In genomic region chr10:84384761-84385160, GRCm38 (mm10) we compare ENCODE assay signal across 25 mouse cellular contexts. TPM values are rescaled to one million over a fixed set of nuclear protein-coding genes. Genes with fewer than 3 reads are reported as not detected.
A peak's percentile ranks its signal among the peaks of the same experiment; 100 is the strongest.
DNase-seq lines count a peak whose midpoint lies in the region; ATAC-seq and TF ChIP-seq lines count a peak whose summit lies in the region.
"Had no signal": no experiment of that assay in that cellular context is flagged by ENCODE, and none has a peak within 500 bp of the region (broad histone marks: within the 10 kb centered on the region; RNA-seq: fewer than 3 reads in every experiment).

No protein-coding gene starts in this region.

- intact Hi-C loops in heart, postnatal 36 days (cut with DNase I): no loop called here

- no peak for TF ChIP-seq CTCF in forebrain, postnatal 0 days (IDR thresholded peaks at IDR 0.05; ENCODE audit: low read depth)

- DNase-seq in adrenal gland, postnatal 10 days: peak; percentile 0
- DNase-seq in adrenal gland, postnatal 14 days: no peak
- DNase-seq in forebrain, postnatal 0 days: no peak
- no peak for DNase-seq in heart, postnatal 36 days
- DNase-seq in midbrain, embryonic 10.5 days (ENCODE audit: low spot score): no peak
- DNase-seq: adrenal gland, adult 8-10 months; cerebellum, adult 9-10 months; gastrocnemius, postnatal 25 days; kidney, adult 8-10 months; kidney, postnatal 10 days; liver, postnatal 0 days; right cerebral cortex, adult 18-20 months; spleen, adult 18-20 months; thymus, postnatal 14 days had no signal

- no peak overlapping the region for H3K9ac ChIP-seq in forebrain, embryonic 12.5 days
- H3K9ac ChIP-seq in forebrain, postnatal 0 days: no peak overlapping the region
- H3K9ac ChIP-seq in heart, embryonic 15.5 days: no peak overlapping the region
- H3K9ac ChIP-seq in midbrain, embryonic 13.5 days (replicated peaks): no peak overlapping the region
- H3K9ac ChIP-seq: hindbrain, embryonic 15.5 days; intestine, embryonic 15.5 days; limb, embryonic 12.5 days; liver, postnatal 0 days had no signal

- H3K4me2 ChIP-seq in forebrain, embryonic 12.5 days: no peak overlapping the region
- H3K4me2 ChIP-seq in forebrain, postnatal 0 days (ENCODE audit: low read depth): no peak overlapping the region
- H3K4me2 ChIP-seq in heart, embryonic 15.5 days: no peak overlapping the region
- H3K4me2 ChIP-seq in midbrain, embryonic 13.5 days (replicated peaks): no peak overlapping the region
- H3K4me2 ChIP-seq: hindbrain, embryonic 15.5 days; intestine, embryonic 15.5 days; limb, embryonic 12.5 days; liver, embryonic 11.5 days had no signal

- no peak overlapping the region for H3K4me3 ChIP-seq in forebrain, embryonic 12.5 days (replicated peaks)
- no peak overlapping the region for H3K4me3 ChIP-seq in forebrain, postnatal 0 days (ENCODE audit: low read depth, low read length)
- H3K4me3 ChIP-seq in heart, embryonic 15.5 days: no peak overlapping the region
- no peak overlapping the region for H3K4me3 ChIP-seq in midbrain, embryonic 10.5 days
- H3K4me3 ChIP-seq in midbrain, embryonic 13.5 days (replicated peaks): no peak overlapping the region
- H3K4me3 ChIP-seq: erythroblast, embryonic 14.5 days; hindbrain, embryonic 15.5 days; intestine, embryonic 15.5 days; limb, embryonic 12.5 days had no signal

- no peaks in the 10 kb centered on the region for H3K36me3 ChIP-seq in forebrain, embryonic 12.5 days (replicated peaks)
- H3K36me3 ChIP-seq in forebrain, postnatal 0 days (ENCODE audit: insufficient read depth): peaks cover 7% of the 10 kb centered on the region; the same call in 1 of the 2 replicates
- no peaks in the 10 kb centered on the region for H3K36me3 ChIP-seq in heart, embryonic 15.5 days
- peaks cover 61% of the 10 kb centered on the region for H3K36me3 ChIP-seq in midbrain, embryonic 10.5 days
- H3K36me3 ChIP-seq in midbrain, embryonic 13.5 days: no peaks in the 10 kb centered on the region
- H3K36me3 ChIP-seq: hindbrain, embryonic 15.5 days; intestine, embryonic 15.5 days had no signal

- 0 out of 2 replicates have a peak overlapping the region, but pooled peaks have one; percentile 19 for H3K27ac ChIP-seq in forebrain, embryonic 12.5 days
- no peak overlapping the region for H3K27ac ChIP-seq in forebrain, postnatal 0 days (ENCODE audit: low read depth, low read length)
- H3K27ac ChIP-seq in heart, embryonic 15.5 days: peak overlapping the region; percentile 86; the same call in 1 of the 2 replicates
- H3K27ac ChIP-seq in midbrain, embryonic 10.5 days (replicated peaks): peak overlapping the region; percentile 81; the same call in 1 of the 2 replicates
- no peak overlapping the region for H3K27ac ChIP-seq in midbrain, embryonic 13.5 days
- H3K27ac ChIP-seq: hindbrain, embryonic 15.5 days; intestine, embryonic 15.5 days; limb, embryonic 12.5 days; macrophage had no signal

- WGBS in forebrain, embryonic 12.5 days: 79% methylated on average over 9 of the region's 9 CpGs
- WGBS in forebrain, postnatal 0 days: 84% methylated on average over 9 of the region's 9 CpGs
- WGBS in heart, embryonic 15.5 days: 72% methylated on average over 9 of the region's 9 CpGs
- WGBS in midbrain, embryonic 10.5 days: 92% methylated on average over 9 of the region's 9 CpGs
- 81% methylated on average over 9 of the region's 9 CpGs for WGBS in midbrain, embryonic 13.5 days

- no peaks in the 10 kb centered on the region for H3K27me3 ChIP-seq in forebrain, embryonic 12.5 days
- H3K27me3 ChIP-seq in forebrain, postnatal 0 days (ENCODE audit: insufficient read depth, low read length): no peaks in the 10 kb centered on the region
- no peaks in the 10 kb centered on the region for H3K27me3 ChIP-seq in heart, embryonic 15.5 days
- H3K27me3 ChIP-seq in midbrain, embryonic 10.5 days (ENCODE audit: low read depth, poor library complexity, severe bottlenecking): no peaks in the 10 kb centered on the region
- H3K27me3 ChIP-seq in midbrain, embryonic 13.5 days: no peaks in the 10 kb centered on the region
- H3K27me3 ChIP-seq: hindbrain, embryonic 15.5 days; intestine, embryonic 15.5 days; limb, embryonic 12.5 days had no signal

- no peaks in the 10 kb centered on the region for H3K9me3 ChIP-seq in forebrain, embryonic 12.5 days
- no peaks in the 10 kb centered on the region for H3K9me3 ChIP-seq in forebrain, postnatal 0 days (ENCODE audit: low read length)
- no peaks in the 10 kb centered on the region for H3K9me3 ChIP-seq in heart, embryonic 15.5 days (replicated peaks)
- no peaks in the 10 kb centered on the region for H3K9me3 ChIP-seq in midbrain, embryonic 10.5 days (replicated peaks)
- no peaks in the 10 kb centered on the region for H3K9me3 ChIP-seq in midbrain, embryonic 13.5 days
- H3K9me3 ChIP-seq: hindbrain, embryonic 15.5 days; intestine, embryonic 15.5 days; limb, embryonic 12.5 days had no signal

- H3K4me1 ChIP-seq in forebrain, embryonic 12.5 days: peaks cover 75% of the 10 kb centered on the region
- H3K4me1 ChIP-seq in forebrain, postnatal 0 days (ENCODE audit: insufficient read depth): peaks cover 29% of the 10 kb centered on the region
- peaks cover 75% of the 10 kb centered on the region for H3K4me1 ChIP-seq in heart, embryonic 15.5 days (replicated peaks)
- peaks cover 82% of the 10 kb centered on the region for H3K4me1 ChIP-seq in midbrain, embryonic 10.5 days
- H3K4me1 ChIP-seq in midbrain, embryonic 13.5 days (replicated peaks): peaks cover 67% of the 10 kb centered on the region

- ATAC-seq in forebrain, embryonic 12.5 days (ENCODE audit: low FRiP score): no peak
- ATAC-seq in forebrain, postnatal 0 days: no peak
- ATAC-seq in heart, embryonic 15.5 days (replicated peaks; ENCODE audit: insufficient number of reproducible peaks, insufficient read depth, low FRiP score, low read depth): no peak
- ATAC-seq in midbrain, embryonic 13.5 days: no peak
- ATAC-seq: activated CD4-positive, CD25-positive, alpha-beta regulatory T cell, adult 4 months; intestine, embryonic 15.5 days; liver, postnatal 0 days; lung, postnatal 0 days had no signal

RNA-seq across cellular contexts. Expression of gene Nuak1, which starts 55.6 kb away (rescaled TPM):
- 10 to 100 TPM in 1 of 2 experiments, 1 to 10 TPM in 1; 8.8 to 10.9 TPM for total RNA-seq in adrenal gland, postnatal 10 days (2021)
- total RNA-seq in adrenal gland, postnatal 14 days (2021): 7.0 and 9.5 TPM in 2 replicates
- polyA plus RNA-seq in forebrain, embryonic 12.5 days (2016; fragmentation: Nextera tagmentation; extraction: Ambion mirVana): 4.4 and 5.3 TPM in 2 replicates
- total RNA-seq in forebrain, postnatal 0 days (2014; rRNA removed): 25.9 and 28.7 TPM in 2 replicates
- polyA plus RNA-seq in forebrain, postnatal 0 days (2015; fragmentation: Nextera tagmentation; extraction: Ambion mirVana): 3.7 and 4.0 TPM in 2 replicates
- polyA plus RNA-seq in heart, embryonic 15.5 days (2015; fragmentation: Nextera tagmentation; extraction: Ambion mirVana): 3.1 TPM in 2 replicates
- total RNA-seq in heart, postnatal 36 days (2021): 10 to 100 TPM; 24.6 to 36.3 TPM
- polyA plus RNA-seq in midbrain, embryonic 10.5 days (2016; fragmentation: Nextera tagmentation; extraction: Ambion mirVana): 3.0 and 4.0 TPM in 2 replicates
- polyA plus RNA-seq in midbrain, embryonic 13.5 days (2015; fragmentation: Nextera tagmentation; extraction: Ambion mirVana): 4.9 and 5.0 TPM in 2 replicates
- polyA plus RNA-seq: activated CD4-positive, CD25-positive, alpha-beta regulatory T cell, adult 4 months had no signal

Comparison
In these comparisons a context has a peak if more than half of its experiments do, and no peak if none do; other contexts are left out.
1. H3K27ac ChIP-seq: peak in forebrain, embryonic 12.5 days (single experiment), heart, embryonic 15.5 days (single experiment) and midbrain, embryonic 10.5 days (single experiment); none in forebrain, postnatal 0 days (single experiment) and midbrain, embryonic 13.5 days (single experiment).